Mouse (Mus musculus) olfactory bulb, adult 2 months (tissue): Measurements from ENCODE around the gene Osbpl6. TPM values are rescaled to one million over a fixed set of nuclear protein-coding genes. Genes with fewer than 3 reads are reported as not detected.

Experiments
- H3K27ac ChIP-seq: fragments of 200-500 bp; 2 replicates; pipeline ENCODE4 v1.5.1; 2012; ENCODE audit warnings: low read depth, low read length; ENCODE audit not compliant: insufficient read depth
- H3K4me1 ChIP-seq: fragments of 200-500 bp; 2 replicates; pipeline ENCODE4 v1.6.1; 2012; ENCODE audit warnings: low read length; ENCODE audit not compliant: control insufficient read depth, insufficient read depth
- H3K4me3 ChIP-seq: fragments of 200-500 bp; 2 replicates; pipeline ENCODE4 v1.5.1; 2012; ENCODE audit warnings: mild to moderate bottlenecking, low read depth, low read length, moderate library complexity; ENCODE audit not compliant: insufficient read depth
- CTCF ChIP-seq: fragments of 200-500 bp; IDR thresholded peaks from 2 replicates; pipeline ENCODE4 v1.5.1; 2012; ENCODE audit warnings: low read depth, mild to moderate bottlenecking, low read length, moderate library complexity; ENCODE audit not compliant: insufficient read depth
- POLR2A ChIP-seq: fragments of 200-500 bp; IDR thresholded peaks from 2 replicates; pipeline ENCODE4 v1.6.1; 2012; ENCODE audit warnings: mild to moderate bottlenecking, low read depth, low read length, moderate library complexity; ENCODE audit not compliant: insufficient read depth
- WGBS: fragments of 180-500 bp; shearing (Covaris S2); methylation state at CpG from one replicate; pipeline ENCODE4 v1.1.7; 2018; 5-methylcytosine and 5-hydroxymethylcytosine counted together
- polyA plus RNA-seq: library from polyadenylated mRNA; stranded (reverse); fragments of >200 nt; gene quantifications from 2 replicates; pipeline ENCODE4 v1.2.4, GENCODE M21; 2012; ENCODE audit warnings: low replicate concordance; ENCODE audit not compliant: missing spikeins, insufficient read depth, insufficient read length

Gene Osbpl6
- polyA plus RNA-seq, 1 experiment: not detected

- no peak overlapping the region for H3K4me3 ChIP-seq
- H3K4me1 ChIP-seq: no peaks in the 10 kb centered on the region; the same call in 1 of the 2 replicates
- TF ChIP-seq POLR2A: no peak
- TF ChIP-seq CTCF: no peak
- H3K27ac ChIP-seq: no peak overlapping the region
- 94% methylated on average over 7 of the region's 7 CpGs for WGBS
These were observed 29.4 kb downstream of the Osbpl6 start for GRCm38 (mm10) chr2:76435667-76436239.

- H3K27ac ChIP-seq: no peak overlapping the region
- no peak for TF ChIP-seq POLR2A
- TF ChIP-seq CTCF: no peak
- no peaks in the 10 kb centered on the region; the same call in 1 of the 2 replicates for H3K4me1 ChIP-seq
- no peak overlapping the region for H3K4me3 ChIP-seq
- WGBS: 38% methylated on average over 2 of the region's 2 CpGs
These were observed 31.1 kb downstream of the Osbpl6 start for GRCm38 (mm10) chr2:76437372-76437771.

GRCm38 (mm10) chr2:76439540-76439939, 33.2 kb downstream of the Osbpl6 start:
- Histone ChIP-seq H3K4me1 (no peaks in the 10 kb centered on the region), H3K27ac (no peak overlapping the region), H3K4me3 (no peak overlapping the region)
- 51% methylated on average over 2 of the region's 2 CpGs for WGBS
- TF ChIP-seq POLR2A: no peak
- no peak for TF ChIP-seq CTCF

GRCm38 (mm10) chr2:76442086-76442485, 35.8 kb downstream of the Osbpl6 start:
- H3K4me1 ChIP-seq: no peaks in the 10 kb centered on the region
- 71% methylated on average over 3 of the region's 3 CpGs for WGBS
- H3K27ac ChIP-seq: no peak overlapping the region
- TF ChIP-seq POLR2A (no peak), CTCF (no peak)
- no peak overlapping the region for H3K4me3 ChIP-seq

GRCm38 (mm10) chr2:76449836-76450355, 43.6 kb downstream of the Osbpl6 start:
- 90% methylated on average over 6 of the region's 6 CpGs for WGBS
- TF ChIP-seq CTCF: no peak
- no peak for TF ChIP-seq POLR2A

GRCm38 (mm10) chr2:76466723-76467122, 60.4 kb downstream of the Osbpl6 start:
- WGBS: 96% methylated on average over 5 of the region's 5 CpGs
- H3K4me3 ChIP-seq: no peak overlapping the region
- no peak for TF ChIP-seq CTCF
- TF ChIP-seq POLR2A: no peak
- no peaks in the 10 kb centered on the region for H3K4me1 ChIP-seq
- H3K27ac ChIP-seq: no peak overlapping the region

More at GRCm38 (mm10) chr2:76449836-76450355, 43.6 kb downstream of the Osbpl6 start:
- Histone ChIP-seq H3K4me1 (no peaks in the 10 kb centered on the region), H3K4me3 (no peak overlapping the region), H3K27ac (no peak overlapping the region)

- WGBS: 26% methylated on average over 8 of the region's 8 CpGs
These were observed 61.9 kb downstream of the Osbpl6 start for GRCm38 (mm10) chr2:76468204-76468603.

GRCm38 (mm10) chr2:76469091-76469750, 62.9 kb downstream of the Osbpl6 start:
- no peaks in the 10 kb centered on the region for H3K4me1 ChIP-seq
- TF ChIP-seq CTCF (no peak), POLR2A (no peak)
- no peak overlapping the region for H3K27ac ChIP-seq
- WGBS: 91% methylated on average over 6 of the region's 6 CpGs
- no peak overlapping the region for H3K4me3 ChIP-seq

More at GRCm38 (mm10) chr2:76468204-76468603, 61.9 kb downstream of the Osbpl6 start:
- Histone ChIP-seq H3K27ac (no peak overlapping the region), H3K4me1 (no peaks in the 10 kb centered on the region), H3K4me3 (no peak overlapping the region)
- TF ChIP-seq CTCF: no peak

- no peaks in the 10 kb centered on the region for H3K4me1 ChIP-seq
- no peak for TF ChIP-seq POLR2A
- no peak for TF ChIP-seq CTCF
- no peak overlapping the region for H3K4me3 ChIP-seq
- H3K27ac ChIP-seq: no peak overlapping the region
- 86% methylated on average over 8 of the region's 8 CpGs for WGBS
These were observed 63.4 kb downstream of the Osbpl6 start for GRCm38 (mm10) chr2:76469751-76470099.
